Mouse (Mus musculus): ENCODE data around the gene Pcbp4. TPM values are rescaled to one million over a fixed set of nuclear protein-coding genes. Genes with fewer than 3 reads are reported as not detected.

Gene Pcbp4
- 248 and 259 TPM in 2 replicates for polyA plus RNA-seq (2015; fragmentation: Nextera tagmentation; extraction: Ambion mirVana)

DNA sequence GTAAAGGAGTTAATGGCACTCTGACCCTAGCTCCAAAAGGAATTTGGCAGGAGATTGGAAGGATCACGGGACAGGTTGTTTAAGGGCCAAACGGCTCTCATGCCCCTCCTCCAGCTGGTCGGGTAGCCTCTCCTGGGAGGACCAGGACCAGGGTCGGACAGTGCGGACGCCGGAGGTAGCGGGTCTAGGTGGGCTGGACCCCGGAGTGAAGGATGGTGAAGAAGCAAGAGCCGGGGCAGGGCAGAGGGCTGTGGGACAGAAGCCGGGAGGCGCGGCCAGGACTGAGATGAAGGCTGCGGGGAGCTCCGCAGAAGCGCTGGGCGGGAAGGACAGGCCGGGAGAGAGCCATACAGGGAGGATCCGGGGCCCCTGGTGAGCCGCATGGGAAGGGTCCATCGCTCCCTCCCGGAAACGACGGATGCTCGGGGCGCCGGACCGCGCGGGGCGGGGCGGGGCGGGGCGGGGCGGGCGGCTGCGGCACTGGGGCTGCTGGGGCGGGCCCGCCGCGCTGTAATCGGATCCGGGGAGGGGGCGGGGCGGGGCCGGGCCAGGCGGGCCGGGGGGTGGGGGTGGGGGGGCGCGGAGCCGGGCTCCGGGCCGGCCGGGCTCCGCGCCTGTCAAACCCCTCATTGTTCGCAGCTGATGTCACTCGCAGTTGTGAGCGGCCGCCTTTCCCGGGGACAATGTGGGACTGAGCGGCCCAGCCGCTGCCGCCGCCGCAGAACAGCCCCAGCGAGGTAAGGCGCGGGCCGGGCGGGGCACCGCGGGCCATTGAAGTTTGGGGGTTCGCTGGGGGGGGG is at the start of gene Pcbp4:
Pcbp4 (plus strand) TSS at position 21 of the 800 bp plus-strand sequence.
- WGBS = under 1% methylated on average over 53 of the region's 74 CpGs
- 0 out of 2 replicates have a peak, but pooled peaks cover 8% of the 10 kb centered on the region for H3K36me3 ChIP-seq
- H3K4me2 ChIP-seq = peak within 1 kb of the TSS; percentile 100
- ATAC-seq (ENCODE audit: low FRiP score) = peak; percentile 69
- H3K4me3 ChIP-seq = peak within 1 kb of the TSS; percentile 79
- H3K4me1 ChIP-seq (replicated peaks) = peaks cover 80% of the 10 kb centered on the region
- H3K9ac ChIP-seq = peak within 1 kb of the TSS; percentile 94
- H3K27me3 ChIP-seq = 0 out of 2 replicates have a peak, but pooled peaks cover 3% of the 10 kb centered on the region
- peak within 1 kb of the TSS; percentile 97 for H3K27ac ChIP-seq
- no peaks in the 10 kb centered on the region for H3K9me3 ChIP-seq

DNA sequence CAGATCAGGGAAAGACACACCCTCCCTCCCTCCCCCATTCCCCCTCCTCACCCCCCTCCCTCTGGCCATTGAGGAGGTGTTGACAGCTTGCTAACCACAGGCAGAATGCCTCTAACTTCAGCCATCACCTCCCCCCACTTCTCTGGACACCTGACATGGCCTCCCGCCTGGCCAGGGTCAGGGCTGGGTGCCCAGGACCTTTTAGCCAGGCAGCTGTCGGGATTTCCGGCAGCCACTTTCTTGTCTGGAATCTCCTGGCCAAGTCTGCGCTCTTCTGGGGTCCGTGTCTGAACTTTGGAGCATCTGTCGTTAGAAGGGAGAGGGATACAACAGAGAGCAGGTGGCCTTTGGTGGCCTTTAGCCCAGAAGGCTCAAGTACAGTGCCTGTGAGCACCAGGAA is 47.8 kb upstream of the Pcbp4 start:
- H3K4me1 ChIP-seq (replicated peaks) = 0 out of 2 replicates have a peak, but pooled peaks cover 7% of the 10 kb centered on the region
- no peak for ATAC-seq (ENCODE audit: low FRiP score)
- WGBS = 35% methylated on average over 6 of the region's 6 CpGs
- no peak overlapping the region for H3K4me3 ChIP-seq
- H3K36me3 ChIP-seq = no peaks in the 10 kb centered on the region
- no peak overlapping the region for H3K27ac ChIP-seq
- H3K9me3 ChIP-seq = no peaks in the 10 kb centered on the region
- H3K4me2 ChIP-seq = no peak overlapping the region
- no peak overlapping the region for H3K9ac ChIP-seq
- H3K27me3 ChIP-seq = no peaks in the 10 kb centered on the region

DNA sequence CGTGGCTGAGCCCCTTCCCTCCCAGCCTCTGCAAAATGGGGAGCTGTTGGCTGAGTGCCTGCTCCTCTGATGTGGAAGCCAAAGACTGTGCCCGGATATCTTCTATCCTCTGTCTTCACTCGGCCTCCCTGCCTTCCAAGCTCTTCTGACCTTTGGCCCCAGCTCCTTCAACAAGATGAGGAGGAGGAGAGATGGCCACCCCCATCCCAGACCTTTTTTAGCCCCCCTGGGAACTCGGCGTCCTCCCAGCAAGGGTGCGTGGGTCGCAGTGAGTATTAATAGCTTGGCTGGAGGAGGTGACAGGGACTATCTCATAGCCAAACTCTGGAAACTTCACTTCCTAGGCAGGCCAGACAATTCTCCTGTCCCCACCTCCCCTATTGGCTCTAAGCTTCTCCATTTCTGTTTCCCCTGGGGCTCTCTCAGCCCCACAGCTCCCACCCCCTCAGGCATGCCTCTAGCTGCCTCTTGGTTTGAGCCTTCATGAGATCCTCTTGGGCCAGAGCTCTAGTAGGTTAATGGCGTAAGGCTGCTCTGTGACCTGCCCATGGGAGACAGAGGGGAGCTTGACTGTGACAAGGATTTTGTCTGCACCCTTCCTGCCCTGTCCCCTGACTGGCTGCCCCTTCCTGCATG is 46.5 kb upstream of the Pcbp4 start:
- no peak overlapping the region for H3K27ac ChIP-seq
- no peak overlapping the region for H3K4me3 ChIP-seq
- no peak for ATAC-seq (ENCODE audit: low FRiP score)
- no peak overlapping the region for H3K4me2 ChIP-seq
- H3K27me3 ChIP-seq = no peaks in the 10 kb centered on the region
- H3K4me1 ChIP-seq (replicated peaks) = 0 out of 2 replicates have a peak, but pooled peaks cover 7% of the 10 kb centered on the region
- H3K36me3 ChIP-seq = no peaks in the 10 kb centered on the region
- WGBS = 56% methylated on average over 8 of the region's 8 CpGs
- no peaks in the 10 kb centered on the region for H3K9me3 ChIP-seq
- no peak overlapping the region for H3K9ac ChIP-seq

DNA sequence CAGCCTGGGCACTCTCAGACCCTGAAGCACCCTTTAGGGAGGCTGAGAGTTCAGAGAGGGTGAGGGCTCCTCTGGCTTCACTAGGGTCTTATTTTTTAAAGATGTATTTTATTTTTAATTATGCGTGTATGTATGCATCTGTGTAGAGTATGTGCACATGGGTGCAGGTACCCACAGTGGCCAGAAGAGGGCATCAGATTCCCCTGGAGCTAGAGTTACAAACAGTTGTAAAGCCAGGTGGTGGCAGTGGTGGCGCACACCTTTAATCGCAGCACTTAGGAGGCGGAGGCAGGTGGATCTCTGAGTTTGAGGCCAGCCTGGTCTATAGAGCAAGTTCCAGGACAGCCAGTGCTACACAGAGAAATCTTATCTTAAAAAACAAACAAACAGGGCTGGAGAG is 44.0 kb upstream of the Pcbp4 start:
- no peak overlapping the region for H3K9ac ChIP-seq
- no peak overlapping the region for H3K4me3 ChIP-seq
- no peak overlapping the region for H3K27ac ChIP-seq
- WGBS = 96% methylated on average over 4 of the region's 4 CpGs
- no peak overlapping the region for H3K4me2 ChIP-seq
- H3K27me3 ChIP-seq = no peaks in the 10 kb centered on the region
- no peaks in the 10 kb centered on the region for H3K36me3 ChIP-seq
- no peaks in the 10 kb centered on the region for H3K9me3 ChIP-seq
- 0 out of 2 replicates have a peak, but pooled peaks cover 7% of the 10 kb centered on the region for H3K4me1 ChIP-seq (replicated peaks)
- ATAC-seq (ENCODE audit: low FRiP score) = no peak

DNA sequence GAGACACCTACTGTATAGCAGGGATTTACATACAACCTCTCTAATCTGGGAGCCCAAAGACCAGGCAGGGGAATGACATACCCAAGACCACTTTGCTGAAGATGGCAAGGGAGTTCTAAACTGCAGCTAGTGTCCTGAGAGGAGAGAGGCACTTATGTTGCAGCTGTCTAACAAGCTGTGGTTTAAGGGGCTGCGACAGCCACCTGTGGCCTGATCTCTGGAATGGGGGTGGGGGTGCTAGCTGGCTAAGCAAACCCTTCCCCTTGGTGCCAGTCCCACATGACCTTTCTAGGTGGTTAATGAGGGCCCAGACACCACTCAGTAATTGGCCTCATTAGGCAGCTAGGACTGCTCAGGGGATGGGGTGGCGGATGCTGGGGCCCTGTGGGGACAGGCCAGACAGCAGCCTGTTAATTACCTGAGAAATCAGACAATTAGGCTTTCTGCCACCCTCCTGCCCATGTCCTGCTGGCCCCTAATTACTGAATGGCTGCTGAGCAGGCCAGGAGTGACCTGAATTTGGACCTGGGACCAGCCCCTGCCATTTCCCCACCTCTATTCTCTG is 42.9 kb upstream of the Pcbp4 start:
- H3K9ac ChIP-seq = no peak overlapping the region
- no peaks in the 10 kb centered on the region for H3K9me3 ChIP-seq
- no peak for ATAC-seq (ENCODE audit: low FRiP score)
- H3K36me3 ChIP-seq = no peaks in the 10 kb centered on the region
- no peak overlapping the region for H3K4me3 ChIP-seq
- no peak overlapping the region for H3K27ac ChIP-seq
- no peak overlapping the region for H3K4me2 ChIP-seq
- 80% methylated on average over 2 of the region's 2 CpGs for WGBS
- 0 out of 2 replicates have a peak, but pooled peaks cover 6% of the 10 kb centered on the region for H3K4me1 ChIP-seq (replicated peaks)
- no peaks in the 10 kb centered on the region for H3K27me3 ChIP-seq

DNA sequence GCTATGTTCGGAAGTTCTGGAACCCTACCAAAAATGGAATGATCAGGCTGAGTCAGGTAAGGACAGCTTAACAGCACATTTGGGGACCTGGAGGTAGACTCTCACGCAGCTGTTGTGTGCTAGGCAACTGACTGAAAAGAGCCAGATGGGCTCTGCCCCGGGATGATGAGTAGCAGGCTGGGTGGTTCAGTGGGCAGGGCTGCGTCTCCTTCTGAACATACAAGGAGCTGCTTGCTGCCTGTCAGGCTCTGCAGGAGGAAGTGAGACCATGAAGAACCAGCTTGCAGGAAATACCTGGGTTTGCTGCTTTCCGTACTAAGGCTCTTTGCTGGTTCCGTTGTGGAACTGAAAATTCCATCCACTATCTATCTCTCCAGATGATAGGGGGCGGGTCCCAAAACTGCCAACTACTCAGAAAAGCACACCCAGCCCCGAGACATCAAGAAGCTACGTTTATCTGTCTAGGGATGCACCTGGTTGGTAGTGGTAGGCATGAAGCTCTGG is 41.9 kb upstream of the Pcbp4 start:
- Histone ChIP-seq H3K27me3 (no peaks in the 10 kb centered on the region), H3K4me3 (no peak overlapping the region), H3K36me3 (no peaks in the 10 kb centered on the region), H3K4me2 (no peak overlapping the region), H3K9ac (no peak overlapping the region), H3K27ac (no peak overlapping the region), H3K9me3 (no peaks in the 10 kb centered on the region), H3K4me1 (replicated peaks) (0 out of 2 replicates have a peak, but pooled peaks cover 3% of the 10 kb centered on the region)
- ATAC-seq (ENCODE audit: low FRiP score) = no peak
- 81% methylated on average over 9 of the region's 9 CpGs for WGBS

DNA sequence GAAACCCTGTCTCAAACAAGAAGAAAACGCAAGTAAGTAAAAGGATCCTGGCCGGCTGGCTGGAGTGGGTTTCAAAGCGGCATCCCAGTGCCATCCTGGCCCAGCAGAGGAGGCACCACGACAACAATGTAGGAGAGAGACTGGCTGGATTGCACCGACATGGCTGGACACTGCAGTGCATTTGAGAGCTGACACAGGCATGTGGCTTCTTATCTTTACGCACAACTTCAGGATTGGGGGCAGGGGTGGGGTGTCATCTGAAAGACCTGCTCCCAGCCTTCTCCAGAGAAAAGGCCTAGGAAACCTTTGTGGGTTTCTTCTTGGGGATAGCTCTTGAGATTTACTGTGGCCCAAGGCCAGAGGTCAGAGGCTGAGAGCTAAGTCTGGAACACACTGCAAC is 41.4 kb upstream of the Pcbp4 start:
- H3K27me3 ChIP-seq = no peaks in the 10 kb centered on the region
- no peak for ATAC-seq (ENCODE audit: low FRiP score)
- no peak overlapping the region for H3K4me2 ChIP-seq
- no peak overlapping the region for H3K27ac ChIP-seq
- no peak overlapping the region for H3K4me3 ChIP-seq
- H3K9ac ChIP-seq = no peak overlapping the region
- no peaks in the 10 kb centered on the region for H3K36me3 ChIP-seq
- no peaks in the 10 kb centered on the region for H3K4me1 ChIP-seq (replicated peaks)
- WGBS = 87% methylated on average over 6 of the region's 6 CpGs
- no peaks in the 10 kb centered on the region for H3K9me3 ChIP-seq

DNA sequence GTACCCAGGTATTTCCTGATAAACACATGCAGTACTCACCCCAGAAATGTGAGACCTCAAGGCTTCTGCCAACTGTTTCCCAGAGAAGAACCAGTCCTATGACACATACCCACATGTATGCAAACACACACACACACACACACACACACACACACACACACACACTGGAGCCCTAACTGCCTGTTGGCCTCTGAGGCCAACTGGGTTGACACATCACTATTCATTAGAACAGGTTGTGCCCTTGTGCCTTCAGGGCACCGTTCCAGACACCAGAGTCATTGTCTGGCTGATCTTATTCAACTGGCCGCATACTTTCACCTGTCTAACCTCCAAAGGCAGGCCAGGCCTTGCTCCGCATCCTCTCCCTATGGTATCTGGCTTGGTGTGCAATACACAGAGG is 40.9 kb upstream of the Pcbp4 start:
- WGBS = 79% methylated on average over 3 of the region's 3 CpGs
- H3K9ac ChIP-seq = no peak overlapping the region
- no peaks in the 10 kb centered on the region for H3K36me3 ChIP-seq
- no peaks in the 10 kb centered on the region for H3K27me3 ChIP-seq
- no peak overlapping the region for H3K4me3 ChIP-seq
- ATAC-seq (ENCODE audit: low FRiP score) = no peak
- no peaks in the 10 kb centered on the region for H3K9me3 ChIP-seq
- H3K4me2 ChIP-seq = no peak overlapping the region
- no peaks in the 10 kb centered on the region; the same call in 1 of the 2 replicates for H3K4me1 ChIP-seq (replicated peaks)
- no peak overlapping the region for H3K27ac ChIP-seq

DNA sequence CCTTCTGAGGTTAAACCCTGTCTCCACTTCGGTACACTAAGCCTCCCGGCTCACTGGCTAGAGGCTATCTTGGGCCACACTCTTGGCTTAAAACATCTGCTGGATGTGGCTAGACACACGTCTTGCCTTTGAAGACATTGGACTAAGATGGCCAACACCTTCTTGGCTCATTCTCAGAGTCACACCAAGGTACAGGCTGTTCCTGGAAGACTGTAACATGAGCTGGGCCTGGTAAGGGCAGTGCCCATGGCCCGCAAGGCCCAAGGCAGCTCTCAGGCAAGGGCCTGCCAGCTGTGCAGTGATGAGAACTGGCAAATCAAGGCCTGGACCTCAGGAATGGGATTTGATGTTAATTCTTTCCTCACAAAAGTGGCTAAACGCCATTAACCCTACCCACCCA is 39.5 kb upstream of the Pcbp4 start:
- Histone ChIP-seq H3K9ac (no peak overlapping the region), H3K36me3 (no peaks in the 10 kb centered on the region), H3K4me3 (no peak overlapping the region), H3K27me3 (0 out of 2 replicates have a peak, but pooled peaks cover 1% of the 10 kb centered on the region), H3K4me2 (no peak overlapping the region), H3K4me1 (replicated peaks) (peaks cover 14% of the 10 kb centered on the region), H3K27ac (no peak overlapping the region), H3K9me3 (no peaks in the 10 kb centered on the region)
- ATAC-seq (ENCODE audit: low FRiP score) = no peak
- WGBS = 83% methylated on average over 5 of the region's 5 CpGs

DNA sequence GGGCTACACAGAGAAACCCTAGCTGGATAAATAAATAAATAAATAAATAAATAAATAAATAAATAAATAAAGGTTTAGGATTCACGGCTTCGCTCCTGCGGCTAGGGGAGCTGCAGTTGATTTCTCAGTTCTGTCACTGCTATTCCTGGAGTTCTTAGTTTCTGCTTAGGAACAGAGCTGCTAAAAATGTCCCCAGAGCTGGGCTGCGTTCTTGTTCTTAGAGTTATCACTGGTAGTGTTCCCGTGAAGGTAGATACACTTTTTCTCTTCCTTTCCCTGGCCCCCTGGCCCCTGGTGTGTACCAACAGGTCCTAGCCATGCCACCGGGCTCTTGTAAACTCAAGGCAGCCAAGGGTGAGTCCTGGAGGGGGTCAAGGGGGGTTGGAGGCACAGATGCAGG is 36.3 kb upstream of the Pcbp4 start:
- Histone ChIP-seq H3K36me3 (no peaks in the 10 kb centered on the region), H3K4me1 (replicated peaks) (peaks cover 38% of the 10 kb centered on the region), H3K9me3 (no peaks in the 10 kb centered on the region), H3K27me3 (0 out of 2 replicates have a peak, but pooled peaks cover 7% of the 10 kb centered on the region), H3K9ac (no peak overlapping the region), H3K4me3 (no peak overlapping the region), H3K4me2 (no peak overlapping the region), H3K27ac (no peak overlapping the region)
- ATAC-seq (ENCODE audit: low FRiP score) = no peak
- WGBS = 90% methylated on average over 6 of the region's 6 CpGs

DNA sequence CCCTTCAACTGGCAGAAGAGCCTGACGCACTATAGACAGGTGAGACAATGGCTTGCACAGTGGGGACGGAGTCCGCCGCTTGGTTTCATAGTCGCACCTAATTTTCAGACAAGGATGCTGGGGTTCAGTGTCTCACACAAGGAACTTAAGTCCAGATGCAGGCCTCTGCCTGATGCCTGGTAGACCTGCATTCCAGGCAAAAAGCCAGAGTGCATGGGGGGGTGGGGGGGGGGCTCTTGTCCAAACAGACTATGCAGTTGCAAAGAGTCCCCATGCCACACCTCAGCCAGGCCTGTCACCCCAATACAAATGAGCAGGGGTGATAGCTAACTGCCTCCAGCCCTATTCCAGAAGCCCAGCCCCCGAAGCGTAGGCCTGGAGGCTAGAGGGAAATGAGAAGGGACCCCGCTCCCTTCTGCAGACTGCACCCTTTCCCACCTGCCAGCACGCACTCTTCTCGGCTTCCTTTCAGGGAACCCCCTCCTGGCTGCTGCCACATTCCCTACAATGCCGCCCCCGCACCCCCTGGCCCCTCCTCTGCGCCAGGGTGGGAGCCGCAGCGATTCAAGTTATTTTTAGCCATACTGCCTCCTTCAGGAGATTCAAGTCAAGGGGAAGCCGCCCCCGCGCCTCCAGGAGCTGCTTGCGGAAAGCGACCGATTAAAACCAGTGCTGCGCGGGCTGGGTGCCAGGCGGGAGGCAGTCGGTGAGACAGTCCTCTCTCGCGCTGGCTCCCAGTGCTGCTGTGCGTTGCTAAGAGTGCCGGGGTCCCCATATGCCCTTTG is 35.1 kb upstream of the Pcbp4 start:
- peaks cover 40% of the 10 kb centered on the region for H3K4me1 ChIP-seq (replicated peaks)
- H3K4me3 ChIP-seq = peak overlapping the region; percentile 27
- H3K27ac ChIP-seq = peak overlapping the region; percentile 35; the same call in 1 of the 2 replicates
- ATAC-seq (ENCODE audit: low FRiP score) = peak; percentile 41; the same call in 1 of the 2 replicates
- H3K27me3 ChIP-seq = 0 out of 2 replicates have a peak, but pooled peaks cover 7% of the 10 kb centered on the region
- H3K9me3 ChIP-seq = no peaks in the 10 kb centered on the region
- peak overlapping the region; percentile 60 for H3K4me2 ChIP-seq
- no peaks in the 10 kb centered on the region for H3K36me3 ChIP-seq
- H3K9ac ChIP-seq = peak overlapping the region; percentile 67
- WGBS = 16% methylated on average over 29 of the region's 29 CpGs

Measured in hindbrain, embryonic 13.5 days (tissue).